9 mouse cellular contexts compared by ENCODE assay signal in genomic region chr19:10948416-10948815, GRCm38 (mm10). TPM values are rescaled to one million over a fixed set of nuclear protein-coding genes. Genes with fewer than 3 reads are reported as not detected.
DNase-seq lines count a peak whose midpoint lies in the region; ATAC-seq and TF ChIP-seq lines count a peak whose summit lies in the region.
"Had no signal": no experiment of that assay in that cellular context is flagged by ENCODE, and none has a peak within 500 bp of the region (broad histone marks: within the 10 kb centered on the region; RNA-seq: fewer than 3 reads in every experiment).

No protein-coding gene starts in this region.

- H3K9me3 ChIP-seq in liver, embryonic 14.5 days (ENCODE audit: control insufficient read depth, low read length), result no peaks in the 10 kb centered on the region
- H3K9me3 ChIP-seq in stomach, embryonic 14.5 days (ENCODE audit: control insufficient read depth, low read depth, low read length), result no peaks in the 10 kb centered on the region

- peak overlapping the region; percentile 75 to 79 for H3K4me3 ChIP-seq in liver, embryonic 14.5 days (ENCODE audit: insufficient read depth in 1 of 2, low read depth in 2 of 2, low read length in 2 of 2)
- peak overlapping the region; percentile 86 for H3K4me3 ChIP-seq in stomach, embryonic 14.5 days (ENCODE audit: low read depth, low read length)

- intact Hi-C loops in heart, postnatal 25 days (cut with DNase I), result no loop called here

- peak overlapping the region; percentile 85 for H3K4me2 ChIP-seq in liver, embryonic 14.5 days (ENCODE audit: low read depth)
- H3K4me2 ChIP-seq in stomach, embryonic 14.5 days (replicated peaks; ENCODE audit: low read depth, low read length), result peak overlapping the region; percentile 100

- H3K4me1 ChIP-seq in liver, embryonic 14.5 days (replicated peaks; ENCODE audit: control insufficient read depth in 2 of 2, insufficient read depth in 2 of 2, low read length in 1 of 2), result peaks cover 4 to 17% of the 10 kb centered on the region in 2 experiments; a peak in 2 of 4 replicates
- peaks cover 36% of the 10 kb centered on the region for H3K4me1 ChIP-seq in stomach, embryonic 14.5 days (ENCODE audit: control insufficient read depth, insufficient read depth, low read length)

- peak; percentile 0; the same call in 1 of the 2 replicates for ATAC-seq in granulocyte monocyte progenitor cell, adult 5-6 weeks (replicated peaks; ENCODE audit: poor library complexity, severe bottlenecking)
- peak; percentile 19; the same call in 1 of the 2 replicates for ATAC-seq in liver, embryonic 14.5 days (ENCODE audit: insufficient read depth)
- no peak for ATAC-seq in stomach, embryonic 14.5 days (ENCODE audit: insufficient number of reproducible peaks, insufficient read depth, low FRiP score, low read depth)

- 0% methylated on average over 20 of the region's 20 CpGs for WGBS in liver, embryonic 14.5 days (ENCODE audit: insufficient replicate concordance)
- WGBS in stomach, embryonic 14.5 days, result 1% methylated on average over 20 of the region's 20 CpGs

- H3K27me3 ChIP-seq in liver, embryonic 14.5 days (ENCODE audit: control insufficient read depth, insufficient read depth, low read length), result no peaks in the 10 kb centered on the region
- no peaks in the 10 kb centered on the region for H3K27me3 ChIP-seq in stomach, embryonic 14.5 days (ENCODE audit: control insufficient read depth, insufficient read depth, low read length)

- no peak overlapping the region for H3K27ac ChIP-seq in liver, embryonic 14.5 days
- H3K27ac ChIP-seq in stomach, embryonic 14.5 days (ENCODE audit: low read length), result no peak overlapping the region

- no peak for TF ChIP-seq CTCF in liver, embryonic 14.5 days (IDR thresholded peaks at IDR 0.05; ENCODE audit: low read depth)

- DNase-seq in heart, adult 11 months, result peak; percentile 92
- DNase-seq in heart, postnatal 25 days (ENCODE audit: low spot score), result no peak
- peak; percentile 16 for DNase-seq in urinary bladder, postnatal 25 days (ENCODE audit: low spot score)
- DNase-seq in urinary bladder, postnatal 36 days (ENCODE audit: low spot score in 2 of 2), result no peak
- DNase-seq in liver, embryonic 14.5 days (ENCODE audit: low read depth in 3 of 3, low spot score in 3 of 3), result no peak
- no peak for DNase-seq in embryo, embryonic 10.5 days (ENCODE audit: low spot score)

- H3K36me3 ChIP-seq in liver, embryonic 14.5 days (replicated peaks; ENCODE audit: control insufficient read depth, insufficient read depth, low read depth), result peaks cover 8% of the 10 kb centered on the region
- peaks cover 17% of the 10 kb centered on the region for H3K36me3 ChIP-seq in stomach, embryonic 14.5 days (ENCODE audit: control insufficient read depth, insufficient read depth, low read length)

- TF ChIP-seq EP300 in liver, embryonic 14.5 days (IDR thresholded peaks at IDR 0.05; ENCODE audit: low read depth), result no peak

- peak overlapping the region; percentile 83 for H3K9ac ChIP-seq in liver, embryonic 14.5 days (replicated peaks)
- H3K9ac ChIP-seq in stomach, embryonic 14.5 days (replicated peaks; ENCODE audit: low read depth, low read length), result peak overlapping the region; percentile 92

RNA-seq across cellular contexts. Expression of gene Ccdc86, which starts 0.7 kb away (rescaled TPM):
- total RNA-seq in heart, postnatal 25 days (2021), result 1 to 10 TPM; 5.7 to 6.2 TPM
- total RNA-seq in granulocyte monocyte progenitor cell, adult 5-6 weeks (2014; fragmentation: Nextera tagmentation), result 19.0 and 23.1 TPM in 2 replicates
- 15.2 and 20.1 TPM in 2 replicates for total RNA-seq in granulocyte monocyte progenitor cell, adult 5-6 weeks (2017)
- polyA plus RNA-seq in liver, embryonic 14.5 days (2012; rRNA removed), result 3.3 and 4.9 TPM in 2 replicates
- 9.9 and 10.6 TPM in 2 replicates for polyA plus RNA-seq in liver, embryonic 14.5 days (2014; fragmentation: Nextera tagmentation; extraction: Ambion mirVana)
- 21.3 and 24.6 TPM in 2 replicates for polyA plus RNA-seq in stomach, embryonic 14.5 days (2014; fragmentation: Nextera tagmentation; extraction: Ambion mirVana)

RNA-seq across cellular contexts. Expression of gene Ptgdr2, which starts 11.5 kb away (rescaled TPM):
- under 1 TPM in 1 of 2 experiments, not detected in 1; 0.08 TPM for total RNA-seq in heart, postnatal 25 days (2021)
- not detected in 2 replicates for total RNA-seq in granulocyte monocyte progenitor cell, adult 5-6 weeks (2014; fragmentation: Nextera tagmentation)
- total RNA-seq in granulocyte monocyte progenitor cell, adult 5-6 weeks (2017), result not detected in 2 replicates
- 0.02 and 0.04 TPM in 2 replicates for polyA plus RNA-seq in liver, embryonic 14.5 days (2012; rRNA removed)
- 0.05 and 0.09 TPM in 2 replicates for polyA plus RNA-seq in liver, embryonic 14.5 days (2014; fragmentation: Nextera tagmentation; extraction: Ambion mirVana)
- polyA plus RNA-seq in stomach, embryonic 14.5 days (2014; fragmentation: Nextera tagmentation; extraction: Ambion mirVana), result not detected in 2 replicates

RNA-seq across cellular contexts. Expression of gene Ms4a10, which starts 26.1 kb away (rescaled TPM):
- not detected for total RNA-seq in heart, postnatal 25 days (2021)
- not detected in 2 replicates for total RNA-seq in granulocyte monocyte progenitor cell, adult 5-6 weeks (2014; fragmentation: Nextera tagmentation)
- total RNA-seq in granulocyte monocyte progenitor cell, adult 5-6 weeks (2017), result not detected in 2 replicates
- polyA plus RNA-seq in liver, embryonic 14.5 days (2012; rRNA removed), result not detected in 2 replicates
- polyA plus RNA-seq in liver, embryonic 14.5 days (2014; fragmentation: Nextera tagmentation; extraction: Ambion mirVana), result 0.23 TPM in 1 of 2 replicates, not detected in the other
- polyA plus RNA-seq in stomach, embryonic 14.5 days (2014; fragmentation: Nextera tagmentation; extraction: Ambion mirVana), result 0.52 TPM in 1 of 2 replicates, not detected in the other
- total RNA-seq: left cerebral cortex, postnatal 10 days had no signal

RNA-seq across cellular contexts. Expression of gene Zp1, which starts 28.0 kb away (rescaled TPM):
- total RNA-seq in heart, postnatal 25 days (2021), result not detected
- not detected in 2 replicates for total RNA-seq in granulocyte monocyte progenitor cell, adult 5-6 weeks (2014; fragmentation: Nextera tagmentation)
- total RNA-seq in granulocyte monocyte progenitor cell, adult 5-6 weeks (2017), result not detected in 2 replicates
- not detected in 2 replicates for polyA plus RNA-seq in liver, embryonic 14.5 days (2012; rRNA removed)
- not detected in 2 replicates for polyA plus RNA-seq in liver, embryonic 14.5 days (2014; fragmentation: Nextera tagmentation; extraction: Ambion mirVana)
- polyA plus RNA-seq in stomach, embryonic 14.5 days (2014; fragmentation: Nextera tagmentation; extraction: Ambion mirVana), result not detected in 2 replicates
- total RNA-seq: left cerebral cortex, postnatal 10 days had no signal

RNA-seq across cellular contexts. Expression of gene Ms4a15, which starts 44.6 kb away (rescaled TPM):
- total RNA-seq in heart, postnatal 25 days (2021), result not detected
- not detected in 2 replicates for total RNA-seq in granulocyte monocyte progenitor cell, adult 5-6 weeks (2014; fragmentation: Nextera tagmentation)
- total RNA-seq in granulocyte monocyte progenitor cell, adult 5-6 weeks (2017), result not detected in 2 replicates
- not detected in 2 replicates for polyA plus RNA-seq in liver, embryonic 14.5 days (2012; rRNA removed)
- polyA plus RNA-seq in liver, embryonic 14.5 days (2014; fragmentation: Nextera tagmentation; extraction: Ambion mirVana), result not detected in 2 replicates
- polyA plus RNA-seq in stomach, embryonic 14.5 days (2014; fragmentation: Nextera tagmentation; extraction: Ambion mirVana), result not detected in 2 replicates
- total RNA-seq: left cerebral cortex, postnatal 10 days had no signal

Comparison
In these comparisons a context has a peak if more than half of its experiments do, and no peak if none do; other contexts are left out.
1. DNase-seq: peak in heart, adult 11 months (single experiment) and urinary bladder, postnatal 25 days (single experiment); none in heart, postnatal 25 days (single experiment), urinary bladder, postnatal 36 days (0 of 2), liver, embryonic 14.5 days (0 of 3) and embryo, embryonic 10.5 days (single experiment).